Mouse (Mus musculus) limb, embryonic 14.5 days (tissue): Measurements from ENCODE around the gene P4ha2. TPM values are rescaled to one million over a fixed set of nuclear protein-coding genes. Genes with fewer than 3 reads are reported as not detected.

Experiments used
- ATAC-seq: fragments of 200-750 bp; cut with Nextera tagmentation; 2 replicates; pipeline ENCODE4 v1.8.0; 2017; ENCODE audit warnings: low read depth, moderate number of reproducible peaks, moderate TSS enrichment; ENCODE audit not compliant: low FRiP score
- DNase-seq: peaks from one replicate; pipeline ENCODE4 v3.0.0-alpha.2; 2015; ENCODE audit warnings: low spot score
- H3K27ac ChIP-seq: fragments of 300-500 bp; sonication (generic); replicated peaks from 2 replicates; pipeline ENCODE4 v1.5.1; 2014; ENCODE audit warnings: low read depth, mild to moderate bottlenecking, low read length, moderate library complexity, mixed read lengths
- H3K27me3 ChIP-seq: fragments of 300-500 bp; sonication (generic); 2 replicates; pipeline ENCODE4 v1.6.1; 2014; ENCODE audit warnings: low read length, mixed read lengths; ENCODE audit not compliant: control insufficient read depth, insufficient read depth
- H3K36me3 ChIP-seq: fragments of 300-500 bp; sonication (generic); 2 replicates; pipeline ENCODE4 v1.6.1; 2014; ENCODE audit warnings: mild to moderate bottlenecking, low read length, moderate library complexity, mixed read lengths; ENCODE audit not compliant: control insufficient read depth, insufficient read depth
- H3K4me1 ChIP-seq: fragments of 300-500 bp; sonication (generic); 2 replicates; pipeline ENCODE4 v1.6.1; 2014; ENCODE audit warnings: antibody characterized with exemption, low read length, mixed read lengths; ENCODE audit not compliant: control insufficient read depth, insufficient read depth
- H3K4me2 ChIP-seq: fragments of 300-500 bp; sonication (generic); replicated peaks from 2 replicates; pipeline ENCODE4 v1.6.1; 2014; ENCODE audit warnings: low read depth, mild to moderate bottlenecking, low read length, moderate library complexity; ENCODE audit not compliant: severe bottlenecking
- H3K4me3 ChIP-seq: fragments of 300-500 bp; sonication (generic); replicated peaks from 2 replicates; pipeline ENCODE4 v1.5.1; 2014; ENCODE audit warnings: low read length
- H3K9ac ChIP-seq: fragments of 300-500 bp; sonication (generic); 2 replicates; pipeline ENCODE4 v1.6.1; 2014; ENCODE audit warnings: mild to moderate bottlenecking, low read depth, low read length, moderate library complexity; ENCODE audit not compliant: severe bottlenecking
- H3K9me3 ChIP-seq: fragments of 300-500 bp; sonication (generic); 2 replicates; pipeline ENCODE4 v1.6.1; 2016; ENCODE audit warnings: low read length; ENCODE audit not compliant: control insufficient read depth
- POLR2A ChIP-seq: fragments of 200-500 bp; IDR thresholded peaks from 2 replicates; pipeline ENCODE4 v1.8.0; 2012; ENCODE audit warnings: inconsistent platforms, mild to moderate bottlenecking, moderate library complexity, borderline replicate concordance; ENCODE audit not compliant: insufficient read depth, insufficient read length; ENCODE audit errors: extremely low read depth
- WGBS: fragments of 180-500 bp; shearing (Covaris S2); extraction: QIAGEN DNeasy Blood & Tissue Kit; methylation state at CpG from one replicate; pipeline ENCODE4 v1.1.7; 2014; 5-methylcytosine and 5-hydroxymethylcytosine counted together
- polyA plus RNA-seq, 2 experiments: library from polyadenylated mRNA; depleted of rRNA in 1 of 2; stranded (reverse) in 1 of 2; unstranded in 1 of 2; fragments of >200 nt; fragmentation: Nextera tagmentation in 1 of 2; extraction: Ambion mirVana in 1 of 2; gene quantifications; 2 replicates each; pipeline versions ENCODE4 v1.2.1 to v1.2.3; 2012 to 2014

The P4ha2 gene
- polyA plus RNA-seq, 2 experiments = 94.1 to 106 TPM

DNA sequence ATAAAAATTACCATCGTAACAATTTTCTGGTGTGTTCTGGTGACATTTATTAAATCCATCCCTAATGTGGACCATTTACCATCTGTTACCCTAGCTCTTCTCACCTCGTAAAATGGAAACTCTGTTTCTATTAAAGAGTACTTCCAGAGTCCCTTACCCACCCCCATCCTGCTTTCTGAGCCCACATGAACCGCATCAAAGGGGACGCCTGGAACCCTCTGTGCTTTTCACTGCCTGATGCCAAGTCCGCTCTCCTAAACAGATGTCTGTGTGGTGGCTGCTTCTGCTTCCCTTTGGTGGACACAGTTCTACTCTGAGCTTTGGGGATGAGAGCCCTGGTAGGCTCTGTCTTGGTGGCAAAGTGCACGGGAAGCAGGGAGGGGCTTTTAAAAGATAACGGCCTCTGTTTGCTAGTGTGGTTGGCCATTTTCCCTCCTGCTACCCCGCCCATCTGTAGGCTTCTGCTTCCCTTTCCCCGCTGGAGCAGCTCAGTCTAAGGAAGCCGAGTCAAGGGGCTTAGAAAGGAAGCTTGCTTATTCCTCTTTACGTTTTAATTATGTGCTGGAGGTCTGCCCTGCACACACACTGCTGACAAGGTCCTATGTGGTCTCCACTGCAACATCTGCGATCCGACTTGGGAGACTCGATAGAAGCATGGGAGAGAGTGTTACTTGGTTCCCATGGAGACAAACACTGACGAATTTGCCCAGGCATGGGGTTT is 26.9 kb downstream of the P4ha2 start:
- Histone ChIP-seq H3K27me3 (no peaks in the 10 kb centered on the region), H3K4me2 (peak overlapping the region; percentile 33), H3K9ac (no peak overlapping the region), H3K4me1 (peaks cover 22% of the 10 kb centered on the region), H3K27ac (peak overlapping the region; percentile 65), H3K36me3 (peaks cover 34% of the 10 kb centered on the region), H3K9me3 (no peaks in the 10 kb centered on the region), H3K4me3 (0 out of 2 replicates have a peak overlapping the region, but pooled peaks have one; percentile 4)
- ATAC-seq = peak; percentile 79
- DNase-seq = peak; percentile 83
- no peak for TF ChIP-seq POLR2A
- whole genome bisulfite sequencing = 10% methylated on average over 15 of the region's 15 CpGs

DNA sequence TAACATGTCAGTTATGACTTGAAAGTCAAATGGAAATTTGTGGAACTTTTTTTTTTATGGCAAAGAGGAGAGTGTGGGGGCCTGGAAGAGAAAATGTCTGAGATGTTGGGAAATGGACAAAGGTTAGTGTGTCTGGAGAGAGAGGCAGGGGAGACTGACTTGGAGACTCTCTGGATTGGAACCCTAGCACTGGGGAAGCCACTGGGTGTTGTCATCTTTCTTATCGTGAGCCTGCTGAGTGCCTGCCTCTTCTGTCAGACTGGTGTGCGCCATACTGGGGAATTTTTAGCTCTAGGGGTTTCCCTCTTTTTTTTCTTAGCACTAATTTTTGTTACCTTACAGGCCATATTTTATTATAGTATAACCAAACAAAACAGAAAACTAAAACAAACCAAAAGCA is 27.5 kb downstream of the P4ha2 start:
- no peak overlapping the region for H3K4me3 ChIP-seq
- peak overlapping the region; percentile 64; the same call in 1 of the 2 replicates for H3K27ac ChIP-seq
- peak overlapping the region; percentile 33; the same call in 1 of the 2 replicates for H3K4me2 ChIP-seq
- no peak for ATAC-seq
- H3K9ac ChIP-seq = no peak overlapping the region
- no peak for TF ChIP-seq POLR2A
- H3K27me3 ChIP-seq = no peaks in the 10 kb centered on the region
- H3K36me3 ChIP-seq = peaks cover 37% of the 10 kb centered on the region
- H3K9me3 ChIP-seq = no peaks in the 10 kb centered on the region
- WGBS = 53% methylated on average over 2 of the region's 2 CpGs
- H3K4me1 ChIP-seq = peaks cover 22% of the 10 kb centered on the region
- no peak for DNase-seq

DNA sequence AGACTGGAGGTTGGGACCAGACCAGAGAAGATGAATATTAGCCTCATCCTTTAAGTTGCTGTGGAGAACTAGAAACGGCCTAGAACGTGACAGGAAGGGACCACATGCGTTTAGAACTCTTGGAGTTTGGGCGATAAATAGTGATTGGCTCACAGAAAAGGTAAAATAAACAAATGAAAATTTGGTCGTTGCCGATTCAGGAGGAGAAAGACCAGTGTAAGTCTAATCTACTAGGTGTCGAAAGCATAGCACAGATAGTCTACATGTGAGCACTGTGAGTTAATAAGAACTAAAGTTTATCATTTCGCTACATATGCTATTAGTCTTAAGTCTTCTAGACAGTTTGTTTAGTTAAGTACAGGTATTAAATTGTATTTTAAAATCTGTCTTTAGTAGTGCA is 30.1 kb downstream of the P4ha2 start:
- Histone ChIP-seq H3K4me1 (peaks cover 22% of the 10 kb centered on the region), H3K27ac (no peak overlapping the region), H3K4me2 (no peak overlapping the region), H3K36me3 (peaks cover 23% of the 10 kb centered on the region), H3K27me3 (no peaks in the 10 kb centered on the region), H3K9ac (no peak overlapping the region), H3K9me3 (no peaks in the 10 kb centered on the region), H3K4me3 (no peak overlapping the region)
- DNase-seq (no peak), ATAC-seq (no peak)
- no peak for TF ChIP-seq POLR2A
- WGBS = 91% methylated on average over 8 of the region's 8 CpGs

DNA sequence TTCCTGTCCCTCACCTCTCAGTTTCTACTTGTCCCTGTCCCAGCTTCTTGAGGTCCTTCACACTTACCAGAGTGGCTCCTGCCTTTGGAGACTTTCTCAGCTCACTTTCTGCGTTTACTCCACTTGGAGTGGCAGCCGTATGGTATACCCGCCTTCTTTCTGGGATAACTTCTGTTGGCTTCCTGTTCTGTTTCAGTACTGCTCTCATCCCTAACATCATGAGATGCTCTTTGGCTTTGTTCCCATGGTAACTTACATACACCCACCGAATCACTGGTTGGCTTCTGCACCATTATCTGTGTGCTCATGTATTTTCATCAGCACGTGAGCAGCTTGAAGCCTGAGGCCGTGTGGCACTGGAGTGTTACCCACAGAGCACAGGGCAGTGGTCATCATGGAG is 30.8 kb downstream of the P4ha2 start:
- ATAC-seq (no peak), DNase-seq (no peak)
- H3K27me3 ChIP-seq = no peaks in the 10 kb centered on the region
- H3K27ac ChIP-seq = no peak overlapping the region
- no peak for TF ChIP-seq POLR2A
- H3K4me1 ChIP-seq = peaks cover 21% of the 10 kb centered on the region
- H3K36me3 ChIP-seq = peaks cover 19% of the 10 kb centered on the region
- H3K4me2 ChIP-seq = no peak overlapping the region
- H3K9ac ChIP-seq = no peak overlapping the region
- WGBS = 88% methylated on average over 6 of the region's 6 CpGs
- no peaks in the 10 kb centered on the region for H3K9me3 ChIP-seq
- no peak overlapping the region for H3K4me3 ChIP-seq

DNA sequence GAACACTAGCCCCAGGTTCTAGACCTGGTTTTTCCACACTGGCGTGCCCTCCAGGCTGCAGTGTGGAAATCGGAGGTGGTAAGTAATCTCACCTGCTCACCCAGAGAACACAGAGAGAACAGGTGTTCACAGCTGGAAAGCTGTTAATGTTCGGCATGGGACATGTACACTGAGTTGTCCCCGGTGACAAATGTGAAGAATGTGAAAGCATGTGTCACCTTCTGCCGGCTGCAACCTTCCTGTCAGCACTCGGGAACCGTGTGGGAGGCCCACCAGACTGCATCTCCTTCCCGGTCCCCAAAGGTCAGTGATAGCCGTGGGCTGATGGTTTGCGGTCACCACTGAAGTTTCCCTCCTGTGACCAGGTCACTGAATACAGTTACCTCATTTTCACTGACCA is 32.4 kb downstream of the P4ha2 start:
- ATAC-seq (no peak), DNase-seq (no peak)
- no peaks in the 10 kb centered on the region for H3K9me3 ChIP-seq
- no peaks in the 10 kb centered on the region for H3K27me3 ChIP-seq
- no peak overlapping the region for H3K4me2 ChIP-seq
- TF ChIP-seq POLR2A = no peak
- WGBS = 44% methylated on average over 10 of the region's 10 CpGs
- H3K27ac ChIP-seq = no peak overlapping the region
- peaks cover 5% of the 10 kb centered on the region; the same call in 1 of the 2 replicates for H3K4me1 ChIP-seq
- H3K9ac ChIP-seq = no peak overlapping the region
- H3K4me3 ChIP-seq = no peak overlapping the region
- peaks cover 19% of the 10 kb centered on the region for H3K36me3 ChIP-seq
